Mouse (Mus musculus) embryonic fibroblast, embryonic 13.5 days (primary cell): ENCODE results near the gene Lekr1.

Experiments used
- CTCF ChIP-seq: IDR thresholded peaks from 2 replicates; pipeline ENCODE4 v1.5.1; 2011; ENCODE audit warnings: mild to moderate bottlenecking, control low read depth, low read length, moderate library complexity, borderline replicate concordance; ENCODE audit not compliant: insufficient read depth
- POLR2A ChIP-seq: IDR thresholded peaks from 2 replicates; pipeline ENCODE4 v1.6.1; 2011; ENCODE audit warnings: low read depth, mild to moderate bottlenecking, control low read depth, low read length, moderate library complexity

- TF ChIP-seq CTCF (no peak), POLR2A (no peak)
Measured at GRCm38 (mm10) chr3:65690850-65691249, 24.8 kb downstream of the Lekr1 start.
